Mouse (Mus musculus): ENCODE data around the gene Erc2.

DNA sequence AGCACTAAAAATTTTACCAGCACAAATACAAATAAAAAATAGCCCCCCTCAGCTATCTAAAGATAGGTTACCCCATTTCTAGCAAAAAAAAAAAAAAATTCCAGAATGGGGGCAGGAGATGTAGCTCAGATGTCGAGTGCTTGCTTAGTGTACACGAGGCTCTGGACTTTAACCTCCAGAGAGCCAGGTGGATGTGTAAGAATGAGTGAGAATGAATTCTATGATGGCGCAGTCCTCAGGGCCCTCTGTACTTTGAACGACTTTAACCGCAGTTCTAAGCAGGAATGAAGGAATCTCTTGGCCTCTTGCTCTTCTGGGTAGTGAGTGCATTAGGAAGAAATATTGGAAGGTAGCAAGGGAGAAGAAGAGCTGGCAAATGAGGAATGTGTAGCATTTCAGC, 476.9 kb downstream of the Erc2 start:
- no peak for TF ChIP-seq MAX (IDR thresholded peaks at IDR 0.05)
- TF ChIP-seq CTCF (IDR thresholded peaks at IDR 0.05; ENCODE audit: control insufficient read depth, insufficient read depth, insufficient read length), result no peak
- TF ChIP-seq USF1 (IDR thresholded peaks at IDR 0.05; ENCODE audit: low read depth), result no peak
